In the genomic region with DNA sequence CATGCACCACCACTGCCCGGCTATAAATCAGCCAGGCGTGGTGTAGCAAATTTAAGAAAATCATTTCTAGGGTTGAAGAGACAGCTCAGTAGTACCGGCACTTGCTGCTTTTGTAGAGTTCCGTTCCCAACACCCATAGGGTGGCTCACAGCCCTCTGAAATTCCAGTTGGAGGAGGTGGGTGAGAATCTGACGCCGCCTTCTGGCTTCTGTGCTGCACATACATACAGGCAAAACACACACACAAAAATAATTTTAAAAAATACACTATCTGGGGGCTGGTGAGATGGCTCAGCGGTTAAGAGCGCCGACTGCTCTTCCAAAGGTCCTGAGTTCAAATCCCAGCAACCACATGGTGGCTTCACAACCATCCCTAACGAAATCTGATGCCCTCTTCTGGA, we compare ENCODE assay signal across 2 mouse cellular contexts. TPM values are rescaled to one million over a fixed set of nuclear protein-coding genes. Genes with fewer than 3 reads are reported as not detected.
"Had no signal": no experiment of that assay in that cellular context is flagged by ENCODE, and none has a peak within 500 bp of the region (broad histone marks: within the 10 kb centered on the region; RNA-seq: fewer than 3 reads in every experiment).

No protein-coding gene starts in this region.

RNA-seq across cellular contexts. Expression of a gene that starts 4.0 kb away (rescaled TPM):
- total RNA-seq: monocyte, adult 5-6 weeks; neutrophil, adult 5-6 weeks had no signal
